Mouse (Mus musculus) frontal cortex, postnatal 14 days (tissue): Measurements from ENCODE around the gene Hsh2d.

Source experiments
- DNase-seq, 2 experiments: peaks; one replicate each; pipeline ENCODE4 v3.0.0; 2022; ENCODE audit warnings: low spot score in 2 of 2

The Hsh2d gene

DNA sequence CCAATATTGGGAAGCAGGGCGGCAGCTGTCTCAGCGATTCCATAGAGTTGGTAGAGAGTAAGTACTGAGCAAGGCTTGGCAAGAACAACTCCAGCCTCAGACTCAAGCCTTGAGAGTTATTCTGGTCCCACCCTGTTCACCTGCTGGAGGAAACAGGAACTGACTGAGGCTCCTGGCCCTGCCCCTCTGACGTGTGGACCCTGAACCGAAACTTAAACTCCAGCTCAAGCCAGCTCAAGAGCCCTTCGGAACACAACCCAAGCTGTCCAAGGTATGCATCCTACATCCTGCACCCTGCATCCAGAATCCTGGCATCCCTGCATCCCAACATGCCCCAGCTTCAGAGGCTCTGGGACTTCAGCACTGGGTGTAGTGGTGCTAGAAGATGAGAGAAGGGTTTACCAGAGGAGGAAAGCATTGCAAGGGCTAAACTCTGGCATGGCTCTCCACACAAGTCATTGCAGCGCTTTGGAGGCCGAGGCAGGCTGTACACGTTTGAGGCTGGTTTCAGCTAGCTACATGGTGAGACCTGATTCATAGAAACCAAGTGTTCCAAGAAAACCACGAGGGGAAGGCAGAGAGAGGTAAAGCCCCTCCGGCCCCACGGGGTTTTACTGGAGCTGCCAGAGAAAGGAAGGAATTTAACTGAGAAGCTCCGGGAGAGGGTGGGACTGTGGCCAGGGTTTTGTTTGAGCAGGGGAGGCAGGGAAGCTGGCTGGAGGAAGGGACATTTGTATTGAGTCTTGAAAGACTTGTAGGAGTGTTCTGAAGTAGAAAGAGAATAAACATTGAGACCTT lies at the start of gene Hsh2d:
Gene Hsh2d (plus strand): TSS at position 222 of the 798 bp plus-strand sequence.
- no peak for DNase-seq

- DNase-seq, result no peak
These were observed 46.1 kb upstream of the Hsh2d start for GRCm38 (mm10) chr8:72143256-72143824.

- no peak for DNase-seq
These were observed 45.0 kb upstream of the Hsh2d start for GRCm38 (mm10) chr8:72144345-72144975.

DNA sequence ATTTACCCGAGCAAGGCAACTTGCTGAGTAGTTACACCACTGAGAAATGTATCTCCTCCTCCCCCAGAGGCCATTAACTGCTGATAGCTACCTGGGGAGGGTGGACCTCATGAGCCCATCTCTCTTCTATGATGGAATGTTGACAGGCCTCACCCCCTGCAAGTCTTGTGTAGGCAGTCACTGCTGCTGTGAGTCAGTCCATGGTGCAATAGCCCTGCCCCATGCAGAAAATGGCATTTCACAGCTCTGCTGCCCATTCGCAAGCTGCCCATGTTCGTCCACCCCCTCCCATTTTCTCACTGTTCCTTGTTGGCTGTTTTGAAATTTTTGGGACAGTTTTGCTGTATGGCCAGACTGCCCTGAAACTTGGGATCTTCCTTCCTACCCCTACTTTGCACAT lies 43.9 kb upstream of the Hsh2d start:
- no peak for DNase-seq

- DNase-seq, result no peak
These were observed 43.4 kb upstream of the Hsh2d start for GRCm38 (mm10) chr8:72146056-72146455.

GRCm38 (mm10) chr8:72146556-72146955 lies 42.9 kb upstream of the Hsh2d start:
- no peak for DNase-seq

GRCm38 (mm10) chr8:72147266-72147665 lies 42.2 kb upstream of the Hsh2d start:
- DNase-seq, result no peak

GRCm38 (mm10) chr8:72149056-72149455 lies 40.4 kb upstream of the Hsh2d start:
- no peak for DNase-seq

DNA sequence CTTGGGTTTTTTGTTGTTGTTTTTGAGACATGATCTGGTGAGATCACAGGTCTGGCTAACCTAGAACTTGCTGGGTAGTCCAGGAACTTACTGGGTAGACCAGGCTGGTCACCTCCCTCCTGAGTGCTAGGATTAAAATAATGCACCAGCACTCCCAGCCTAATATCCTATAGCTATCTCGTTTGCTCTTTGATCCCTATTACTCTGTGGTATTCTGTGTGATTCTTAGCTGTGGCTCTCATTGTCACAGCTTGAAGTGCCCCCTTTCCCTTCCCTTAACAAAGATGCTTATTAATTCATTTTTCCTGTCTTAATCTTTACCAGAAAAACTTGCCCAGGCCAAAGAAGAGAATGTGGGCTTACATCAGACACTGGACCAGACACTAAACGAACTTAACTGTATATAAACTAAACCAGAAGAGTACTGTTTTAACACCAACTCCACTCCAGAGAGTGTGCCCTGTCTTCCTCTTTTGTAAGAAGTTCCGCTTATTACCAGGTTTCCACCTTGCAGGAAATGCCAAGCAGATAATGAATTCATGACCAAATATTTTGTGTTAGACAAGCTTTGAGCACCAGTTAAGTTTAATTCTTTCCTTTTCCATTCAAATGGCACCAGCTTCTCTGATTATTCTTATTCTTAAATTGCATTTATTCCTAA lies 37.9 kb upstream of the Hsh2d start:
- no peak for DNase-seq

DNA sequence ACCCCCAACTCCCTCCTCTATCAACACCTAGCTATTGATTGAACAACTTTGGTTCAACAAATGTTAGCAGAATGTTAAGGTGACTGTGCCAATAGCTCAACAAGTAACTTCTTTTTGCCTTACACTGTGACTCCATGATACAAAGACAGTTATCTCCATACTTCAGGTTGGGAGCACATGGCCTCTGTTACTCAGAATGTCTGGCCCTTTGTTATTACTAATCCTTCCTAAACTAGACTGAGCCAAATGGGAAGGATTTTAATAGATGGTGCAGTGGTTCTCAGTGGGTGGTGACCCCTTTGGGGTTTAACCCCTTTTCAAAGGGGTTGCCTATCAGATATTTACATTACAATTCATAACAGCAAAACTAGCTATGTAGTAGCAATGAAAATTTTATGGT lies 36.1 kb upstream of the Hsh2d start:
- no peak for DNase-seq

GRCm38 (mm10) chr8:72158096-72158495 lies 31.3 kb upstream of the Hsh2d start:
- no peak for DNase-seq

GRCm38 (mm10) chr8:72158726-72159125 lies 30.7 kb upstream of the Hsh2d start:
- no peak for DNase-seq

GRCm38 (mm10) chr8:72160007-72160406 lies 29.4 kb upstream of the Hsh2d start:
- DNase-seq, result no peak

GRCm38 (mm10) chr8:72160707-72161697 lies 28.4 kb upstream of the Hsh2d start, which contains the start of gene Rab8a:
Gene Rab8a (plus strand): TSS chr8:72161200.
- peak; percentile 100 for DNase-seq

DNA sequence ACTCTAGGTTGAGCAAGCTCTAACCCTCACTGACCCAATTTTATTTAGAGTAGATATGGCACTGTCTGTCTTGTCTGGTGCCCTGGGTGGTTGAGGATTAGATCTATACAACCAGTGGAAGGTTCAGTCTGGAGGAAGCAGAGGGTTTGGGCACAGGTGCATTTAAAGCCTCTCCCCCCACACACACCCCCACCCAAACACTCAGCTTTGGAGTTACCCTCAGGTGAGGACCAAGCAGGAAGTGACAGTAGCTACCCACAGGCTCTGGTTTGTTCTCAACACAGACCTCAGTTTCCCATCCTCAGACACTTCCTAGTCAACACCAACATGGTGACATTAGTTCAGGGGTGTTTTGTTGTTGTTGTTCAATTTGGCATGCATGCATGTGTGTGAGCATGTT lies 26.6 kb upstream of the Hsh2d start:
- DNase-seq, result no peak

DNA sequence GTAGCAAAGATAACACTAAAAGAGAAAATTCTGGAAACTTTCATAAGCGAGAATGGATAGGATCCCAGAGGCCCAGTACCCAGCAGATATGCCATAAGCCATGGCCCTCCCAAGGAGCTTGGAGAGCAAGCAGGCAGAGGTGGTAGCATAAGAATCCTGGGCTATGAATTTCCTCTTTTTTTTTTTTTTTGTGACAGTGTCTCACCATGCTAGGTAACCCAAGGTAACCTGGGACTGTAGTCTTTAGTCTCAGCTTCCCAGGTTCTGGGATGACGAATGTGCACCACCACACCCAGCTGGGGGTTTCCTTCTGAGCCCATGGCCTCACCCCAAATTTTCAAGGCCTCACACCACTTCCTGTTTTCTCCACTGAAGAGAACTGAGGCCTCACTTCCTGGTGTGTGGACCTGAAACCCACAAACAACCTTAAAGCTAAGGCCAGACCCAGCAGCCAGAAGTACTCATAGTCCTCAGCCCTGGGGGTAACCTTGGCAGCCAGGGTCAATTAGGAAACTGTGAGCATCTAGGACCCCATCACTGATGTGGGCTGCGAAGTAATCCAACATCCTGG lies 20.3 kb upstream of the Hsh2d start:
- no peak for DNase-seq

- no peak for DNase-seq
These were observed 19.7 kb upstream of the Hsh2d start for GRCm38 (mm10) chr8:72169681-72170249.

- DNase-seq, result peak in 1 of 2 experiments; percentile 60
These were observed 12.0 kb upstream of the Hsh2d start for GRCm38 (mm10) chr8:72177346-72177925.

- DNase-seq, result no peak
These were observed 5.8 kb upstream of the Hsh2d start for GRCm38 (mm10) chr8:72183554-72184202.
